Mouse (Mus musculus) heart, adult 2 months (tissue): ENCODE measurements around the gene Wdr24. TPM values are rescaled to one million over a fixed set of nuclear protein-coding genes. Genes with fewer than 3 reads are reported as not detected.

Experiments
- DNase-seq, 2 experiments: peaks; one replicate each; pipeline ENCODE4 v3.0.0; 2021
- H3K27ac ChIP-seq: fragments of 200-600 bp; 2 replicates; pipeline ENCODE4 v1.8.1; 2022
- H3K27me3 ChIP-seq: fragments of 200-500 bp; 2 replicates; pipeline ENCODE4 v1.6.1; 2012; ENCODE audit warnings: mild to moderate bottlenecking, low read length, inconsistent platforms, mixed read lengths; ENCODE audit not compliant: control insufficient read depth, insufficient read depth
- H3K36me3 ChIP-seq: fragments of 200-500 bp; 2 replicates; pipeline ENCODE4 v1.6.1; 2012; ENCODE audit warnings: low read length, inconsistent platforms; ENCODE audit not compliant: control insufficient read depth, insufficient read depth
- H3K4me1 ChIP-seq: fragments of 200-500 bp; 2 replicates; pipeline ENCODE4 v1.6.1; 2011; ENCODE audit warnings: low read length; ENCODE audit not compliant: control insufficient read depth, insufficient read depth
- H3K4me3 ChIP-seq: fragments of 200-600 bp; 2 replicates; pipeline ENCODE4 v1.8.1; 2022
- H3K79me2 ChIP-seq: fragments of 200-500 bp; replicated peaks from 2 replicates; pipeline ENCODE4 v1.6.1; 2012; ENCODE audit warnings: mild to moderate bottlenecking, inconsistent platforms, low read length, moderate library complexity, mixed read lengths; ENCODE audit not compliant: control insufficient read depth, insufficient read depth
- H3K9ac ChIP-seq: fragments of 200-500 bp; 2 replicates; pipeline ENCODE4 v1.6.1; 2012; ENCODE audit warnings: low read depth, mild to moderate bottlenecking, control low read depth, inconsistent platforms, low read length, mixed read lengths
- CTCF ChIP-seq: fragments of 200-600 bp; IDR thresholded peaks from 2 replicates; pipeline ENCODE4 v1.8.1; 2022; ENCODE audit warnings: antibody characterized with exemption, mild to moderate bottlenecking, moderate library complexity
- EP300 ChIP-seq: fragments of 200-500 bp; IDR thresholded peaks from 2 replicates; pipeline ENCODE4 v1.6.1; 2011; ENCODE audit warnings: low read depth, low read length, control low read depth; ENCODE audit not compliant: insufficient read depth
- POLR2A ChIP-seq: fragments of 200-500 bp; IDR thresholded peaks from 2 replicates; pipeline ENCODE4 v1.6.1; 2011; ENCODE audit warnings: mild to moderate bottlenecking, low read depth, low read length, control low read depth; ENCODE audit not compliant: insufficient read depth
- WGBS: fragments of 180-500 bp; shearing (Covaris S2); methylation state at CpG from one replicate; pipeline ENCODE4 v1.1.7; 2018; 5-methylcytosine and 5-hydroxymethylcytosine counted together
- intact Hi-C: fragments of 180-260 bp; cut with DNase I; formaldehyde crosslinking; loops from one replicate; pipeline ENCODE4 v1.15.1; 2025
- polyA plus RNA-seq: library from polyadenylated mRNA; depleted of rRNA; stranded (reverse); fragments of >200 nt; gene quantifications from 2 replicates; pipeline ENCODE4 v1.2.3, GENCODE M21; 2012
- total RNA-seq, 2 experiments: library from RNA; stranded (reverse); gene quantifications; 2 replicates each; pipeline ENCODE4 v1.2.3; 2021

The Wdr24 gene
- total and polyA plus RNA-seq, 3 experiments, result 11.0 to 20.4 (median 11.1) TPM

- Histone ChIP-seq H3K36me3 (no peaks in the 10 kb centered on the region), H3K27me3 (peaks cover 10% of the 10 kb centered on the region), H3K9ac (no peak overlapping the region), H3K79me2 (no peaks in the 10 kb centered on the region), H3K4me1 (peaks cover 3% of the 10 kb centered on the region), H3K4me3 (no peak overlapping the region), H3K27ac (no peak overlapping the region)
- 5% methylated on average over 46 of the region's 46 CpGs for WGBS
- DNase-seq, result peak in 1 of 2 experiments; percentile 30
- TF ChIP-seq POLR2A, result no peak
- no peak for TF ChIP-seq CTCF
- no peak for TF ChIP-seq EP300
- intact Hi-C loops, result no loop called here
These were observed 4.3 kb upstream of the Wdr24 start for GRCm38 (mm10) chr17:25818851-25819780.

- intact Hi-C loops, result no loop called here
- Histone ChIP-seq H3K4me3 (no peak overlapping the region; the same call in 1 of the 2 replicates), H3K27me3 (peaks cover 5% of the 10 kb centered on the region), H3K79me2 (no peaks in the 10 kb centered on the region), H3K36me3 (no peaks in the 10 kb centered on the region), H3K4me1 (peaks cover 8% of the 10 kb centered on the region), H3K9ac (no peak overlapping the region), H3K27ac (no peak overlapping the region)
- TF ChIP-seq POLR2A (no peak), CTCF (no peak), EP300 (no peak)
- no peak for DNase-seq
- 71% methylated on average over 17 of the region's 17 CpGs for WGBS
These were observed 1.1 kb downstream of the Wdr24 start for GRCm38 (mm10) chr17:25824362-25825142.

- no peak for DNase-seq
- TF ChIP-seq EP300 (no peak), CTCF (no peak), POLR2A (no peak)
- Histone ChIP-seq H3K27ac (no peak overlapping the region), H3K4me3 (no peak overlapping the region), H3K79me2 (no peaks in the 10 kb centered on the region), H3K9ac (no peak overlapping the region), H3K36me3 (no peaks in the 10 kb centered on the region), H3K27me3 (no peaks in the 10 kb centered on the region), H3K4me1 (peaks cover 8% of the 10 kb centered on the region)
- 87% methylated on average over 6 of the region's 6 CpGs for WGBS
- intact Hi-C loops, result no loop called here
These were observed 1.9 kb downstream of the Wdr24 start for GRCm38 (mm10) chr17:25825311-25825710.

GRCm38 (mm10) chr17:25825984-25826570, 2.6 kb downstream of the Wdr24 start:
- WGBS, result 93% methylated on average over 27 of the region's 27 CpGs

GRCm38 (mm10) chr17:25827011-25827410, 3.6 kb downstream of the Wdr24 start:
- H3K9ac ChIP-seq, result no peak overlapping the region
- H3K79me2 ChIP-seq, result no peaks in the 10 kb centered on the region; the same call in 1 of the 2 replicates
- H3K36me3 ChIP-seq, result no peaks in the 10 kb centered on the region; the same call in 1 of the 2 replicates
- 94% methylated on average over 13 of the region's 13 CpGs for WGBS
- TF ChIP-seq POLR2A, result no peak
- TF ChIP-seq EP300, result no peak
- TF ChIP-seq CTCF, result no peak
- H3K4me1 ChIP-seq, result peaks cover 16% of the 10 kb centered on the region
- DNase-seq, result no peak
- intact Hi-C loops, result no loop called here
- H3K27ac ChIP-seq, result no peak overlapping the region
- no peak overlapping the region for H3K4me3 ChIP-seq
- H3K27me3 ChIP-seq, result no peaks in the 10 kb centered on the region

More at GRCm38 (mm10) chr17:25825984-25826570, 2.6 kb downstream of the Wdr24 start:
- Histone ChIP-seq H3K4me3 (no peak overlapping the region), H3K79me2 (no peaks in the 10 kb centered on the region; the same call in 1 of the 2 replicates), H3K27ac (no peak overlapping the region), H3K4me1 (peaks cover 8% of the 10 kb centered on the region), H3K36me3 (no peaks in the 10 kb centered on the region), H3K27me3 (no peaks in the 10 kb centered on the region), H3K9ac (no peak overlapping the region)
- DNase-seq, result no peak
- TF ChIP-seq CTCF, result no peak
- TF ChIP-seq POLR2A, result no peak
- no peak for TF ChIP-seq EP300
- intact Hi-C loops, result no loop called here
